Mouse (Mus musculus) liver, postnatal 0 days (tissue): ENCODE measurements around the gene Cxcr6.

Experiments
- CTCF ChIP-seq: sonication (generic); IDR thresholded peaks from 2 replicates; pipeline ENCODE4 v1.5.1; 2016; ENCODE audit warnings: antibody characterized with exemption, low read depth
- EP300 ChIP-seq: IDR thresholded peaks from 2 replicates; pipeline ENCODE4 v1.6.1; 2016; ENCODE audit warnings: antibody characterized with exemption, low read depth, mild to moderate bottlenecking

DNA sequence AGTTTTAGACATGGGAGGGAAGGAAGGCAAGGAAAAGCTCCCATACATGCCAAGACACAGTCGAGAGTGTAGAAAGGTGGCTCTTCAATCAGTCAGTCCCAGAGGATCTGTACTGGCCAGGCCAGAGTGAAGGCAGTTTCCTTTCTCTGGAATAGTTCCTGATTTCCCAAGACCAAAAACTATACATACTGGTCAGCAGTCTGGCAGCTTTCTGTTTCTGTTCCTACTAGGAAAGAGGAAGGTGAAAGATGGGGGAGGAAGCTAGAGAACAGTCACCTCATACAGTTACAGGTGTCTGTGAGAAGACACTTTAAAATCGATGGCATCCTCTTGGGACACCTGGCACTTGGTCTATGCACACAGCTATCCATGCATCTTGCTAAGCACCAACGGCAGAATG, 9.2 kb downstream of the Cxcr6 start:
- TF ChIP-seq CTCF, result no peak
- TF ChIP-seq EP300, result no peak
